Mouse (Mus musculus) MEL (cell line): ENCODE measurements around the gene Cd79b.

ENCODE experiments used
- CTCF ChIP-seq, 3 experiments: IDR thresholded peaks in 2 of 3; conservative IDR thresholded peaks in 1 of 3; 2 replicates each; pipeline ENCODE4 v1.5.1; 2011 to 2012; ENCODE audit warnings: low read length in 3 of 3, low read depth in 2 of 3, mild to moderate bottlenecking in 2 of 3, improper control_type of control experiment in 1 of 3, inconsistent platforms in 1 of 3, mixed read lengths in 1 of 3, moderate library complexity in 1 of 3; ENCODE audit not compliant: control insufficient read depth in 1 of 3, insufficient read depth in 1 of 3, poor library complexity in 1 of 3, severe bottlenecking in 1 of 3
- E2F4 ChIP-seq: IDR thresholded peaks from 2 replicates; pipeline ENCODE4 v1.6.1; 2011; ENCODE audit warnings: low read depth, low read length, improper control_type of control experiment, borderline replicate concordance
- HCFC1 ChIP-seq: IDR thresholded peaks from 2 replicates; pipeline ENCODE4 v1.6.1; 2012; ENCODE audit warnings: low read depth, mild to moderate bottlenecking, inconsistent platforms, low read length, improper control_type of control experiment, moderate library complexity
- NELFE ChIP-seq: IDR thresholded peaks from 2 replicates; pipeline ENCODE4 v1.6.1; 2011; ENCODE audit warnings: low read depth, low read length, improper control_type of control experiment
- POLR2A ChIP-seq, 2 experiments: IDR thresholded peaks; 2 replicates each; pipeline ENCODE4 v1.6.1; 2011 to 2012; ENCODE audit warnings: low read length in 2 of 2, mild to moderate bottlenecking in 2 of 2, control low read depth in 1 of 2, improper control_type of control experiment in 1 of 2, low read depth in 1 of 2, moderate library complexity in 1 of 2; ENCODE audit not compliant: control insufficient read depth in 1 of 2, insufficient read depth in 1 of 2, poor library complexity in 1 of 2
- POLR2AphosphoS2 ChIP-seq: IDR thresholded peaks from 2 replicates; pipeline ENCODE4 v1.6.1; 2011; ENCODE audit warnings: low read length, improper control_type of control experiment
- RCOR1 ChIP-seq: IDR thresholded peaks from 2 replicates; pipeline ENCODE4 v1.6.1; 2012; ENCODE audit warnings: low read depth, mild to moderate bottlenecking, inconsistent platforms, low read length, improper control_type of control experiment
- ZKSCAN1 ChIP-seq: IDR thresholded peaks from 2 replicates; pipeline ENCODE4 v1.6.1; 2012; ENCODE audit warnings: low read depth, mild to moderate bottlenecking, inconsistent platforms, low read length, improper control_type of control experiment, moderate library complexity
- ZNF384 ChIP-seq: IDR thresholded peaks from 2 replicates; pipeline ENCODE4 v1.6.1; 2012; ENCODE audit warnings: low read depth, mild to moderate bottlenecking, inconsistent platforms, low read length, improper control_type of control experiment

DNA sequence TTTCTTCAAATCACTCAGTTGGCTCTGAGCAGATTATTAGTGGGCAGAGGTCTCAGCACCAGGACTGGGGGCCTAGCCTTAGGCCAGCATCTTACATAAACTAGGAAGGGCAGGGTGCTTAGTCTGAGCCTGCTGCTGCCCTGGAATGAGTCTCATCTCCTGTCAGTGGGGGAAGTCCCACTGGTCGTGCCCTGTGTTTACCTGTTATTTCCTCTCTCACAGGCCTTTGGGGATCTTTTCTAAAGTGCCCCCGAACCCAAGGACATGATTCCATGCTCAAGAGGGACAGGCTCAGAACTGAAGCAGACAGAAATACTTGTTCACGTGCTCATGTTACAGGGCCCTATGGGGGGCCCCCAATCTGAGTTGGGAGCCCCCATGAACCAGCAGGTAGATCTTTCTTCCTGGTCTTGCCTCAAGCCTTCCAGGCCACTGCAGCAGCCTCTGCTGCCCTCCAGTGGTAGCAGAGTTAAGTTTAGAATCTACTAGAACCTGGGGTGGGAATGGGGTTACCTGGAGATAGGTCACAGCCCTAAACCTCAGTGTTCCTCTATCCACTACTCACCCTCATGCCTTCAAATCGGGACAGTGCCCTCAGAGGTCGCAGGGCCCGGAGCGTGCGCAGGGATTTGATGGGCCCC, 11.1 kb upstream of the Cd79b start:
- TF ChIP-seq POLR2A (IDR thresholded peaks at IDR 0.05; ENCODE audit: control insufficient read depth in 1 of 2, insufficient read depth in 1 of 2, low read depth in 1 of 2, low read length in 2 of 2, poor library complexity in 1 of 2), result no peak
- no peak for TF ChIP-seq RCOR1
- no peak for TF ChIP-seq E2F4
- TF ChIP-seq CTCF (IDR thresholded peaks at IDR 0.05 in 2 of 3, conservative IDR thresholded peaks at IDR 0.05 in 1 of 3; ENCODE audit: control insufficient read depth in 1 of 3, insufficient read depth in 1 of 3, low read depth in 2 of 3, low read length in 3 of 3, poor library complexity in 1 of 3, severe bottlenecking in 1 of 3), result peak; percentile 74 to 93 (median 93)
- TF ChIP-seq POLR2AphosphoS2, result no peak
- TF ChIP-seq NELFE, result no peak
- TF ChIP-seq HCFC1, result peak; percentile 45; the same call in 1 of the 2 replicates
- no peak for TF ChIP-seq ZNF384
- no peak for TF ChIP-seq ZKSCAN1
